Mouse (Mus musculus) embryonic facial prominence, embryonic 11.5 days (tissue): ENCODE results near the gene Gpr62. TPM values are rescaled to one million over a fixed set of nuclear protein-coding genes. Genes with fewer than 3 reads are reported as not detected.

ENCODE experiments used
- ATAC-seq: fragments of 200-750 bp; cut with Nextera tagmentation; replicated peaks from 2 replicates; pipeline ENCODE4 v1.8.0; 2017; ENCODE audit warnings: low read depth; ENCODE audit not compliant: insufficient number of reproducible peaks, low FRiP score, low TSS enrichment
- DNase-seq: peaks from one replicate; pipeline ENCODE4 v3.0.0-alpha.2; 2015; ENCODE audit warnings: low spot score
- H3K27ac ChIP-seq: fragments of 300-500 bp; sonication (generic); replicated peaks from 2 replicates; pipeline ENCODE4 v1.5.1; 2014; ENCODE audit warnings: mild to moderate bottlenecking, low read depth, low read length, control low read depth
- H3K27me3 ChIP-seq: fragments of 300-500 bp; sonication (generic); 2 replicates; pipeline ENCODE4 v1.6.1; 2014; ENCODE audit warnings: mild to moderate bottlenecking, low read length, moderate library complexity, mixed read lengths; ENCODE audit not compliant: control insufficient read depth, insufficient read depth
- H3K36me3 ChIP-seq: fragments of 300-500 bp; sonication (generic); replicated peaks from 2 replicates; pipeline ENCODE4 v1.6.1; 2014; ENCODE audit warnings: low read depth, mild to moderate bottlenecking, low read length, moderate library complexity, mixed read lengths; ENCODE audit not compliant: control insufficient read depth, insufficient read depth
- H3K4me1 ChIP-seq: fragments of 300-500 bp; sonication (generic); 2 replicates; pipeline ENCODE4 v1.6.1; 2014; ENCODE audit warnings: low read length, mixed read lengths; ENCODE audit not compliant: control insufficient read depth, insufficient read depth
- H3K4me2 ChIP-seq: fragments of 300-500 bp; sonication (generic); 2 replicates; pipeline ENCODE4 v1.6.1; 2014; ENCODE audit warnings: low read depth, mild to moderate bottlenecking, control low read depth, low read length, moderate library complexity
- H3K4me3 ChIP-seq: fragments of 300-500 bp; sonication (generic); 2 replicates; pipeline ENCODE4 v1.5.1; 2014; ENCODE audit warnings: low read depth, low read length, control low read depth
- H3K9ac ChIP-seq: fragments of 300-500 bp; sonication (generic); replicated peaks from 2 replicates; pipeline ENCODE4 v1.6.1; 2014; ENCODE audit warnings: mild to moderate bottlenecking, control low read depth, low read length
- H3K9me3 ChIP-seq: fragments of 300-500 bp; sonication (generic); replicated peaks from 2 replicates; pipeline ENCODE4 v1.6.1; 2016; ENCODE audit warnings: mild to moderate bottlenecking, low read length, inconsistent platforms, mixed read lengths; ENCODE audit not compliant: control insufficient read depth
- WGBS: fragments of 180-500 bp; shearing (Covaris S2); extraction: QIAGEN DNeasy Blood & Tissue Kit; methylation state at CpG from one replicate; pipeline ENCODE4 v1.1.7; 2014; 5-methylcytosine and 5-hydroxymethylcytosine counted together
- polyA plus RNA-seq: library from polyadenylated mRNA; unstranded; fragments of >200 nt; fragmentation: Nextera tagmentation; extraction: Ambion mirVana; gene quantifications from 2 replicates; pipeline ENCODE4 v1.2.1, GENCODE M21; 2014

Gpr62 gene
- polyA plus RNA-seq, 1 experiment from 2014 or later = 0.31 TPM

GRCm38 (mm10) chr9:106452351-106452750, 13.4 kb downstream of the Gpr62 start:
- Histone ChIP-seq H3K4me3 (peak overlapping the region; percentile 84), H3K4me1 (peaks cover 29% of the 10 kb centered on the region), H3K27ac (peak overlapping the region; percentile 93; the same call in 1 of the 2 replicates), H3K9ac (peak overlapping the region; percentile 83), H3K27me3 (no peaks in the 10 kb centered on the region), H3K36me3 (no peaks in the 10 kb centered on the region), H3K9me3 (no peaks in the 10 kb centered on the region), H3K4me2 (peak overlapping the region; percentile 96)
- no peak for DNase-seq
- 34% methylated on average over 6 of the region's 6 CpGs for WGBS
- no peak for ATAC-seq

GRCm38 (mm10) chr9:106451899-106452298, 13.8 kb downstream of the Gpr62 start:
- Histone ChIP-seq H3K9ac (no peak overlapping the region), H3K4me2 (no peak overlapping the region)
- WGBS = 75% methylated on average over 2 of the region's 2 CpGs

GRCm38 (mm10) chr9:106451298-106451697, 14.4 kb downstream of the Gpr62 start:
- Histone ChIP-seq H3K4me1 (peaks cover 18% of the 10 kb centered on the region), H3K9me3 (no peaks in the 10 kb centered on the region), H3K36me3 (no peaks in the 10 kb centered on the region), H3K9ac (no peak overlapping the region), H3K4me2 (no peak overlapping the region), H3K27me3 (no peaks in the 10 kb centered on the region), H3K27ac (no peak overlapping the region; the same call in 1 of the 2 replicates), H3K4me3 (no peak overlapping the region)
- ATAC-seq (no peak), DNase-seq (no peak)
- WGBS = 78% methylated on average over 11 of the region's 11 CpGs

More at GRCm38 (mm10) chr9:106451899-106452298, 13.8 kb downstream of the Gpr62 start:
- ATAC-seq (no peak), DNase-seq (no peak)
- no peaks in the 10 kb centered on the region for H3K9me3 ChIP-seq
- peaks cover 24% of the 10 kb centered on the region for H3K4me1 ChIP-seq
- no peaks in the 10 kb centered on the region for H3K27me3 ChIP-seq
- no peak overlapping the region for H3K27ac ChIP-seq
- H3K4me3 ChIP-seq = no peak overlapping the region
- H3K36me3 ChIP-seq = no peaks in the 10 kb centered on the region

- no peak for ATAC-seq
- H3K4me1 ChIP-seq = peaks cover 16% of the 10 kb centered on the region
- H3K4me2 ChIP-seq = peak overlapping the region; percentile 11
- peak; percentile 76 for DNase-seq
- H3K9me3 ChIP-seq = no peaks in the 10 kb centered on the region
- H3K27me3 ChIP-seq = no peaks in the 10 kb centered on the region
- no peak overlapping the region for H3K9ac ChIP-seq
- H3K27ac ChIP-seq = peak overlapping the region; percentile 38
- no peaks in the 10 kb centered on the region for H3K36me3 ChIP-seq
- 12% methylated on average over 9 of the region's 9 CpGs for WGBS
- H3K4me3 ChIP-seq = no peak overlapping the region
These were observed 15.1 kb downstream of the Gpr62 start for GRCm38 (mm10) chr9:106450661-106451060.

GRCm38 (mm10) chr9:106449947-106450346, 15.8 kb downstream of the Gpr62 start:
- H3K4me2 ChIP-seq = no peak overlapping the region; the same call in 1 of the 2 replicates
- no peak overlapping the region for H3K27ac ChIP-seq
- peaks cover 12% of the 10 kb centered on the region for H3K4me1 ChIP-seq

GRCm38 (mm10) chr9:106448498-106449031, 17.2 kb downstream of the Gpr62 start:
- H3K4me2 ChIP-seq = peak overlapping the region; percentile 83
- peak overlapping the region; percentile 47 for H3K9ac ChIP-seq
- peak overlapping the region; percentile 44 for H3K4me3 ChIP-seq
- DNase-seq = peak; percentile 82
- 2% methylated on average over 23 of the region's 23 CpGs for WGBS
- H3K9me3 ChIP-seq = no peaks in the 10 kb centered on the region
- peak; percentile 44 for ATAC-seq
- peaks cover 12% of the 10 kb centered on the region for H3K4me1 ChIP-seq
- no peaks in the 10 kb centered on the region for H3K36me3 ChIP-seq
- no peak overlapping the region for H3K27ac ChIP-seq
- H3K27me3 ChIP-seq = no peaks in the 10 kb centered on the region

More at GRCm38 (mm10) chr9:106449947-106450346, 15.8 kb downstream of the Gpr62 start:
- H3K9me3 ChIP-seq = no peaks in the 10 kb centered on the region
- H3K27me3 ChIP-seq = no peaks in the 10 kb centered on the region
- ATAC-seq (no peak), DNase-seq (no peak)
- 91% methylated on average over 8 of the region's 8 CpGs for WGBS
- no peaks in the 10 kb centered on the region for H3K36me3 ChIP-seq
- no peak overlapping the region for H3K4me3 ChIP-seq
- H3K9ac ChIP-seq = no peak overlapping the region

GRCm38 (mm10) chr9:106447951-106448350, 17.8 kb downstream of the Gpr62 start:
- Histone ChIP-seq H3K4me3 (no peak overlapping the region; the same call in 1 of the 2 replicates), H3K4me2 (peak overlapping the region; percentile 72), H3K27me3 (no peaks in the 10 kb centered on the region), H3K27ac (no peak overlapping the region), H3K9me3 (no peaks in the 10 kb centered on the region), H3K9ac (0 out of 2 replicates have a peak overlapping the region, but pooled peaks have one; percentile 15), H3K4me1 (peaks cover 12% of the 10 kb centered on the region), H3K36me3 (no peaks in the 10 kb centered on the region)
- 41% methylated on average over 9 of the region's 9 CpGs for WGBS
- no peak for DNase-seq
- no peak; the same call in 1 of the 2 replicates for ATAC-seq

GRCm38 (mm10) chr9:106447348-106447747, 18.4 kb downstream of the Gpr62 start, which contains the start of the genes Abhd14b and Abhd14a:
Abhd14b (plus strand) TSS chr9:106447459.
Abhd14a (minus strand) TSS chr9:106447678.
- Histone ChIP-seq H3K9me3 (no peaks in the 10 kb centered on the region), H3K4me3 (peak within 1 kb of the TSS; percentile 44), H3K27ac (0 out of 2 replicates have a peak within 1 kb of the TSS, but pooled peaks have one; percentile 15), H3K4me2 (peak within 1 kb of the TSS; percentile 83), H3K27me3 (no peaks in the 10 kb centered on the region), H3K36me3 (no peaks in the 10 kb centered on the region), H3K4me1 (peaks cover 12% of the 10 kb centered on the region), H3K9ac (peak within 1 kb of the TSS; percentile 71)
- ATAC-seq = peak; percentile 62
- DNase-seq = peak; percentile 94
- under 1% methylated on average over 24 of the region's 24 CpGs for WGBS
